Mouse (Mus musculus): Measurements from ENCODE around the gene Capn2. TPM values are rescaled to one million over a fixed set of nuclear protein-coding genes. Genes with fewer than 3 reads are reported as not detected.
A peak's percentile ranks its signal among the peaks of the same experiment; 100 is the strongest.

The Capn2 gene
- polyA plus RNA-seq, 1 experiment = 2.4 TPM

DNA sequence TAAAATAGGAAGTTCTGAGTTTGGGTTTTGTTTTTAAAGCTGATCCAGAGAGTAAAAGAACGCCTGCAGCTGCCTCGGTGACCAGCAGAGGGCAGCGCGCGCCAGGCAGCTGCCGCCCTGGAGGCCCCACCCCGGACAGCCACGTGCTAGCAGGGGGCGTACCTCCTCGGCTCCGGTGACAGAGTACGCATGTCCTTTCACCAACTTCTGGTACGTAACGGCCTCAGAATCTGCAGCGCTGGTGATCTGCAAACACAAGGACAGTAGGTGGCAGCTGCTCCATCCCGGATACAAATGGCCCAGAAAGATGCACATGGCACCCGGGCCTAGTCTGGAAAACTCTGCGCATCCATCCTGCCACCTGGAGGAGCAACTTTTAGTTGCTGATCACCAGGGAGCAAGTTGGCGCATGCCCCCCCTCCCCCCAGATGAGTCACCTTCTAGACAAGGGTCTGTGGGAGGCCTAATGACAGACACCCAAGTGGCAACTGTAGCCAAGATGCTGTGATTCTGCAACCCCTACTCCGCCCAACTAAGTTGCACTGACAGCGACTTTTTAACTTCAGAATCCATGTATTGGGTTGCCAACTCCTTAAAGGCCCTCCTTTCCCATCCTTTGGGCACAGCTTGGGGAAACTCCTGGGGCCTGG lies 27.5 kb downstream of the Capn2 start:
- Histone ChIP-seq H3K27ac (ENCODE audit: control insufficient read depth, insufficient read depth, low read depth, low read length) (peak overlapping the region; percentile 45; the same call in 1 of the 2 replicates), H3K4me1 (ENCODE audit: control insufficient read depth, insufficient read depth, low read length) (peaks cover 35% of the 10 kb centered on the region), H3K36me3 (ENCODE audit: control insufficient read depth, insufficient read depth, low read length) (no peaks in the 10 kb centered on the region; the same call in 1 of the 2 replicates), H3K27me3 (ENCODE audit: control insufficient read depth, insufficient read depth, low read length) (no peaks in the 10 kb centered on the region), H3K4me3 (ENCODE audit: control insufficient read depth, low read depth, low read length) (peak overlapping the region; percentile 77)
- TF ChIP-seq POLR2A (IDR thresholded peaks at IDR 0.05; ENCODE audit: control insufficient read depth, low read depth, low read length) (peak; percentile 67; the same call in 1 of the 2 replicates), CTCF (IDR thresholded peaks at IDR 0.05; ENCODE audit: control insufficient read depth, insufficient read depth, insufficient replicate concordance, low read depth, low read length) (peak; percentile 81; the same call in 1 of the 2 replicates)

DNA sequence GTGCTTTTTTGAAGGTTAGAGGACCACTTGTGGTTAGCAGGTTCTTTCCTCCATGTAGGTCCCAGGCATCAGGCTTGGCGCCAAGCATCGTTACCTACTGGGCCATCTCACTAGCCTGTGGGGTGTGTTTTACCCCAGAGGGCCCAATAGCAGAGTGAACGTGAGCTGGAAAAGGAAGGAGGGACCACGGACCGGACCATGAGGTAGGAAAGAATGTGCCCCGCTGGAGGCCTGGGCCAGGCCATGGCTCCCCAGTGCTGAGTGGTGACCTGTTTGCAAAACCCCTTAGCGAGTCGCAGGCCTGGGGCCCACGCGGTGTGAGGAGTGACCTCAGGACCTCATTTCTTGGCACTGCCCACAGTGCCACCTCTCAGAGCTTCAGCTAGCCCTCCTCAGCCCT lies 28.9 kb downstream of the Capn2 start:
- H3K4me1 ChIP-seq (ENCODE audit: control insufficient read depth, insufficient read depth, low read length) = peaks cover 37% of the 10 kb centered on the region
- no peak overlapping the region for H3K27ac ChIP-seq (ENCODE audit: control insufficient read depth, insufficient read depth, low read depth, low read length)
- no peak overlapping the region for H3K4me3 ChIP-seq (ENCODE audit: control insufficient read depth, low read depth, low read length)
- TF ChIP-seq CTCF (IDR thresholded peaks at IDR 0.05; ENCODE audit: control insufficient read depth, insufficient read depth, insufficient replicate concordance, low read depth, low read length) = no peak
- H3K27me3 ChIP-seq (ENCODE audit: control insufficient read depth, insufficient read depth, low read length) = no peaks in the 10 kb centered on the region
- no peaks in the 10 kb centered on the region; the same call in 1 of the 2 replicates for H3K36me3 ChIP-seq (ENCODE audit: control insufficient read depth, insufficient read depth, low read length)

DNA sequence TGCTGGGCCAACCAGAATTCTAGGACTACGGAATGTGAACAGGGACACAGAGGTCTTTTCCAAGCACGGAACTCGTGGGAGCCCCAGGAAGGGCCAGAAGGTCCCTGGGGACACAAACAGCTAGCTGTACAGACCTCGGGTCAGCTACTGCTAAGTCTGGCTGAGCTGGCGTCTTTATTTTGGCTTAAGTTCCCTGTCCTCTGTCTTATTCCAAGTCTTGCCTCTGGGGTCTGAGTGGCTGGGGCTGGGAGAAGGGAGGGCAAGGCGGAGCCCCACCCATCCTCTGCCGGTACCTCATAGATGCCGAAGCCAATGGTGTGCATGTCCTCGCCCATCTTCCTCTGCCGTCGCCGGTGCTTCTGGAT lies 33.5 kb downstream of the Capn2 start:
- Histone ChIP-seq H3K27ac (ENCODE audit: control insufficient read depth, insufficient read depth, low read depth, low read length) (no peak overlapping the region), H3K36me3 (ENCODE audit: control insufficient read depth, insufficient read depth, low read length) (no peaks in the 10 kb centered on the region), H3K27me3 (ENCODE audit: control insufficient read depth, insufficient read depth, low read length) (no peaks in the 10 kb centered on the region), H3K4me1 (ENCODE audit: control insufficient read depth, insufficient read depth, low read length) (peaks cover 24% of the 10 kb centered on the region), H3K4me3 (ENCODE audit: control insufficient read depth, low read depth, low read length) (no peak overlapping the region)
- TF ChIP-seq CTCF (IDR thresholded peaks at IDR 0.05; ENCODE audit: control insufficient read depth, insufficient read depth, insufficient replicate concordance, low read depth, low read length) (no peak), POLR2A (IDR thresholded peaks at IDR 0.05; ENCODE audit: control insufficient read depth, low read depth, low read length) (no peak)

DNA sequence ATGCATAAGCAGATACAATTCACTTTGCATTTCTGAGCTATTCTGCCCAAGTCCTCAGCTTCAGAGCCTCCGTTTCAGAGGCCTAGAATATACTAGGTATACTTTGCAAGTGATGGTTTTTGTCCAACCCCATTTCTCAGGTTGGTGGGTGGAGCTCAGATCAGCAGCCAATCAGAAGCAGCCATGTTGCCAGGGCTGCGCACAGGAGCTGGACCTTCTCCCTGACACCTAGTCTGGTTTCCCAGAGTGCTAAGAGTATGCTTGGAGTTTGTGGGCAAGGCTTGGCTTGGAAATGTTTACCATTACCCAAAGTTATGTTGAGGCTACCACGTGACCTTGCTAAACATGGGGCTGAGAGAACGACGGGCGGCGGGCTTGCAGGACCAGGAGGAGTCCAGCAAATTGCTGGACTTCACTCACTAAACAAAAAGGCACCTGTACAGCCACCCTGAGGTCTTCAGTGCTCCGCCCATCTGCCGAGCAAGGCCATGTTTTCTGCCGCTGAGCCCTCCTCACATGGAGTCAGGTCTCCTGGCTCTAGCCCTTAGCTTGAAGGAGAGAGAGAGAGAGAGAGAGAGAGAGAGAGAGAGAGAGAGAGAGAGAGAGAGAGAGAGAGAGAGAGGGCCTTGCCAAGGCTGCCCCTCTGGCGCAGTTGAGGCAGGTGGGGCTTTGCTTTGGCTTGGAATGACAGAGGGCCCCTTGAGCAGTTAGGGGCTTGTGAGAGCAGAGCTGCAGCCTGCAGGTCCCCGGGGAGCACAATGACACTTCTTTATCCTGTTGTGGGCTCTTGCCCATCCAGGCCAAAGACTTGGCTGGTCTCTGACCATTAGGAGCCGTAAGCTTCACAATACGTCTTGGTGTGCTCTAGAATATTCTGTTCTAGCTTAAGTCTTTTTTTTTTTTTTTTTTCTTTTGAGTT lies 34.2 kb downstream of the Capn2 start:
- no peak overlapping the region for H3K27ac ChIP-seq (ENCODE audit: control insufficient read depth, insufficient read depth, low read depth, low read length)
- no peaks in the 10 kb centered on the region for H3K27me3 ChIP-seq (ENCODE audit: control insufficient read depth, insufficient read depth, low read length)
- peaks cover 18% of the 10 kb centered on the region for H3K4me1 ChIP-seq (ENCODE audit: control insufficient read depth, insufficient read depth, low read length)
- TF ChIP-seq POLR2A (IDR thresholded peaks at IDR 0.05; ENCODE audit: control insufficient read depth, low read depth, low read length) (no peak), CTCF (IDR thresholded peaks at IDR 0.05; ENCODE audit: control insufficient read depth, insufficient read depth, insufficient replicate concordance, low read depth, low read length) (no peak)
- H3K4me3 ChIP-seq (ENCODE audit: control insufficient read depth, low read depth, low read length) = no peak overlapping the region
- no peaks in the 10 kb centered on the region for H3K36me3 ChIP-seq (ENCODE audit: control insufficient read depth, insufficient read depth, low read length)

DNA sequence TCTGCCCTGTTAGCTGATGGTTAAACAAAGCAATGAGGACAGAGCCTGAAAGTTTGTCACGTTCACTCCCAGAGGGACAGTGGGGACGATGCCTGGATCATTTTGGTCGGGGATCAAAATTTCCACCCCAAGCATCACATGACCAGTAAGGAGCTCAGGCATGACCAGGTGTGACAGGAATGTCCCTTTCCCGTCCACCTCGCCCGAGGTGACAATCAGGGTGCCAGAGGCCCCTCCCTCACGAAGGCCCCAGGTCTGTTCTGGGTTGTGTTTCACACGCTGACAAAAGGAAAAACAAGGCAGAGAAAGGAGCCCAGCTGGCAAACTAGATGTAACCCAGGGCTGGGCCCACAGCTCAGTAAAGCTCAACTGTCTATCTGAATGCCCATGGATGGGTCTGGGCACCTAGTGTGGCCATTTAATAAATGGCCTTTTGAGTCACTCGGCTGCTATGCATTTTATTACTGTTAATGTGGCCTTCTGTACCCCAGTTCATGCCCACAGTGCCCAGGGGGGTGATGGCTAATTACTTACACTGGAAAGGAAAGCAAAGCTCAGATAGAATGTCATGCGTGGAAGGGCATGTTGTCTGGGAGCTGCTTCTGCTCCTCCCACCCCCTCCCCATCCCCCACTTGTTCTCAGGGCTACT lies 35.6 kb downstream of the Capn2 start:
- H3K36me3 ChIP-seq (ENCODE audit: control insufficient read depth, insufficient read depth, low read length) = no peaks in the 10 kb centered on the region

DNA sequence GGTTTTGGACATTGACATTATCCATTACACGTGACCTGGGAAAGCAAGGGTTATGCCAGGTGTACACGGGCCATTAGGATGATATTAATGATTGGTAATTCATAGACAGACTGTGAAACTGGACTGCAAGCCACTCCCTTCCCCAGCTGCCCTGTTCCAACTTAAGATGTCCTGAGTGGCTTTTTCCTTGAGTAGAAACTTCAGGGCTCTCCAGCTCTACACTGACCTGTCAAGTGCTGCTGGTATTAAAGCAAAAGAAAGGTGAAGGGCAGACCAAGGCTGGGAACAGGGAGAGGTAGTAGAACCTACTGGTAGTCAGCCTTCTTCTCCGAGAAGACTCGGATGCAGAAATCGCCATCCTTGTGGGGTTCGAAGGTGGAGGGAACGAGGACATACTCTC lies 36.3 kb downstream of the Capn2 start:
- H3K36me3 ChIP-seq (ENCODE audit: control insufficient read depth, insufficient read depth, low read length) = no peaks in the 10 kb centered on the region
- H3K27me3 ChIP-seq (ENCODE audit: control insufficient read depth, insufficient read depth, low read length) = no peaks in the 10 kb centered on the region
- H3K4me3 ChIP-seq (ENCODE audit: control insufficient read depth, low read depth, low read length) = no peak overlapping the region
- TF ChIP-seq POLR2A (IDR thresholded peaks at IDR 0.05; ENCODE audit: control insufficient read depth, low read depth, low read length) (no peak), CTCF (IDR thresholded peaks at IDR 0.05; ENCODE audit: control insufficient read depth, insufficient read depth, insufficient replicate concordance, low read depth, low read length) (no peak)
- peaks cover 12% of the 10 kb centered on the region for H3K4me1 ChIP-seq (ENCODE audit: control insufficient read depth, insufficient read depth, low read length)
- no peak overlapping the region for H3K27ac ChIP-seq (ENCODE audit: control insufficient read depth, insufficient read depth, low read depth, low read length)

More for the DNA sequence above, 35.6 kb downstream of the Capn2 start:
- Histone ChIP-seq H3K27ac (ENCODE audit: control insufficient read depth, insufficient read depth, low read depth, low read length) (no peak overlapping the region), H3K4me3 (ENCODE audit: control insufficient read depth, low read depth, low read length) (no peak overlapping the region), H3K27me3 (ENCODE audit: control insufficient read depth, insufficient read depth, low read length) (no peaks in the 10 kb centered on the region), H3K4me1 (ENCODE audit: control insufficient read depth, insufficient read depth, low read length) (peaks cover 12% of the 10 kb centered on the region)
- TF ChIP-seq POLR2A (IDR thresholded peaks at IDR 0.05; ENCODE audit: control insufficient read depth, low read depth, low read length) (no peak), CTCF (IDR thresholded peaks at IDR 0.05; ENCODE audit: control insufficient read depth, insufficient read depth, insufficient replicate concordance, low read depth, low read length) (no peak)

DNA sequence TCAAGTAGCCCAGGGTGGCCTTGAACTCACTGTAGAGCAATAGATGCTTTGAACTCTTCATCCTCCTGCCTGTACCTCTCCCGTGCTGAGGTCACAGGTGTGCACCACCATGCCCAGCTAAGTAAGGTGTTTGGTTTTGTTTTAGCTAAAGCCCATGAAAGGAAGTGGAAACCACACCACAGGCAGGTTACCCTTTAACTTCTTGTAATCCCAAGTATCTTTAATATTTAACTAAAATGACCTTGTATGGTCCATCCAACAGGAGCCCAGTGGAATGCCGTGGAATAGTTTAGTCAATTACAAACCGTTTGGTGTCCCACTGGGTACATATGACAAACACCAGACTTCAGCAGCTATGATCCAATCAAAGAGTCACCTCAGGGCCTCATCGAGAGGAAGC lies 38.5 kb downstream of the Capn2 start:
- Histone ChIP-seq H3K27me3 (ENCODE audit: control insufficient read depth, insufficient read depth, low read length) (no peaks in the 10 kb centered on the region), H3K36me3 (ENCODE audit: control insufficient read depth, insufficient read depth, low read length) (no peaks in the 10 kb centered on the region)
- TF ChIP-seq CTCF (IDR thresholded peaks at IDR 0.05; ENCODE audit: control insufficient read depth, insufficient read depth, insufficient replicate concordance, low read depth, low read length) (no peak), POLR2A (IDR thresholded peaks at IDR 0.05; ENCODE audit: control insufficient read depth, low read depth, low read length) (no peak)

More for the DNA sequence above, 38.5 kb downstream of the Capn2 start:
- Histone ChIP-seq H3K27ac (ENCODE audit: control insufficient read depth, insufficient read depth, low read depth, low read length) (no peak overlapping the region), H3K4me3 (ENCODE audit: control insufficient read depth, low read depth, low read length) (no peak overlapping the region), H3K4me1 (ENCODE audit: control insufficient read depth, insufficient read depth, low read length) (peaks cover 8% of the 10 kb centered on the region)
